Mouse (Mus musculus): ENCODE results near the gene Hmga1.

The Hmga1 gene

DNA sequence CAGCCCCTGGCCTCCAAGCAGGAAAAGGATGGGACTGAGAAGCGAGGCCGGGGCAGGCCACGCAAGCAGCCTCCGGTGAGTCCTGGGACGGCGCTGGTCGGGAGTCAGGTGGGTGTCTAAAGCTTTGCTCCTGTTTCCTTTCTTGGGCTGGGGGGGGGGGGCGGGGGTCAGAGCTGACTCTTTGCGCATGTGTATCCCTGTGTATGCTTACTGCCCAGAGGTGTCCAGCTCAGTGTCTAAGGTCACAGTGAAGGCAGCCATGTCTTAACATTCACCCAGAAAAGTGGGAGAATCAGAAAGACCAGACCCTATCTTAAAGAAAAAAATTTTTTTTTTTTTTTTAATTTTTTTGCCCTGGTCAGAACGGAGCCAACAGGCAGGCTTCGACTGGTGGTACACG lies 3.3 kb downstream of the Hmga1 start:
- DNase-seq (ENCODE audit: low read depth, low spot score), result no peak

GRCm38 (mm10) chr17:27560926-27561480 lies 4.7 kb downstream of the Hmga1 start:
- no peak for DNase-seq (ENCODE audit: low read depth, low spot score)

GRCm38 (mm10) chr17:27561809-27562526 lies 5.7 kb downstream of the Hmga1 start:
- peak; percentile 51 for DNase-seq (ENCODE audit: low read depth, low spot score)

DNA sequence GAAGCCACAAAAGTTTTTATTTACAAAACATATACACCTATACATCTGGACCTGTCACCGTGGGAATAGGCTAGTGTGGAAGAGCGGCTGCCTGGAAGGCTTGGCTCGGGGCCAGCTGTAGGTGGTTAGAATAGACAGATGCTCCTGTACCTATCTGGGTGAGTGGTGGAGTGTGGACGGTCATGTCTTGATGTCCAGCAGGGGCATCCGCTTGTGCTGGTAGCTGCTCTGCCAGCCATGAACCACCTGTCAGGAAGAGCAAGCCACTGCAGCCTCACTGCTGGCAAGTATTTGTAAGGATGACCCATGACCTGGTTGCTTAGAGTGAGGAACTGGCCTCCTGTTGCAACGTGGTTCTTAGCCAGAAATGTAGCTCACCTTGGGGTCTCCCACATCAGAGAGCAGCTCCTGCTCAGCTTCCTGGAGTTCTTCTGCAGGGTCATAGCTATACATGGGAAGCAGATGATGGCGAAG lies 7.5 kb downstream of the Hmga1 start:
- DNase-seq (ENCODE audit: low read depth, low spot score), result no peak

- DNase-seq (ENCODE audit: low read depth, low spot score), result peak; percentile 59
Observed at GRCm38 (mm10) chr17:27564391-27565162, 8.3 kb downstream of the Hmga1 start.

- DNase-seq (ENCODE audit: low read depth, low spot score), result peak; percentile 90
Observed at GRCm38 (mm10) chr17:27565163-27565941, 9.1 kb downstream of the Hmga1 start, which contains the start of gene AI413582. TSS of gene AI413582 (minus strand) at chr17:27565756.

- DNase-seq (ENCODE audit: low read depth, low spot score), result no peak
Observed at GRCm38 (mm10) chr17:27565942-27566267, 9.6 kb downstream of the Hmga1 start.

DNA sequence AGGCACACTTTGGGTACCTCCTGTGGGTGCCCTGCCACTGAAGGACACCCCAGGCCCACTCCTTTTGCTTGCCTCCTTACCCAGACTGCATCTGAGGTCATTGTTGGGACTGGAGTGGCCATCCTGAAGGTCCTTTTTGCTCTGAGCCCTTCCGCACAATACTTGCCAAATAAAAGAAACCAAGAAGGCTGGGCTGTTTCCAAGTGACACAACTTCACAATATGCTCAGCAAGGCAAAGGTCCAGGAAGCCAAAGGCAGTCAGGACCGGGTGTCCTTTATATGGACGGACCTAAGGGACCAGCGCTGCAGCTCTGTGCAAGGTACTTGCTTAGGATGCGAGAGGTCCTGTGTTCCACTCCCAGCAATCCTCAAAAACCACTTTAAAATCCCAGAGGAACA lies 11.9 kb downstream of the Hmga1 start:
- DNase-seq (ENCODE audit: low read depth, low spot score), result no peak

GRCm38 (mm10) chr17:27571315-27571714 lies 15.0 kb downstream of the Hmga1 start:
- DNase-seq (ENCODE audit: low read depth, low spot score), result no peak

- DNase-seq (ENCODE audit: low read depth, low spot score), result no peak
Observed at GRCm38 (mm10) chr17:27573772-27574320, 17.5 kb downstream of the Hmga1 start.

GRCm38 (mm10) chr17:27574470-27575115 lies 18.3 kb downstream of the Hmga1 start:
- no peak for DNase-seq (ENCODE audit: low read depth, low spot score)

- DNase-seq (ENCODE audit: low read depth, low spot score), result no peak
Observed at GRCm38 (mm10) chr17:27575116-27575776, 18.9 kb downstream of the Hmga1 start.

DNA sequence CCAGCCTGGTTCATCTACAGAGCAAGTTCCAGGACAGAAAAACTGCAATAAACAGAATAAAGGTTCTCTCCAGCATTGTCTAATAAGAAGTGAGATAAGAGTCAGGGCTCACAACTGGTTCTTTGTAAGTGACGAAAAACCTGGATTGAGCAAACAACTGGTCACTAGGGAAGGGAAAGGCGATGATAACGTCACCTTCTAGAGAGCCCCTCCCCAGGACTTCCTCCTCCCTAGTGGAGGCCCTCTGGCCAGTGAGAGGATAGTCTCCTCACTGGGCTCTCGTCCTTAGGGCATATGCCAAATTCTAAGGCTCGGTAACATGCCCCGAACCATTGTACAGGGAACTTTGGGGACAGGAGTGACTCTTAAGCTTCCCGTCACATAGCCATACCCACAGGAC lies 19.8 kb downstream of the Hmga1 start:
- DNase-seq (ENCODE audit: low read depth, low spot score), result no peak

DNA sequence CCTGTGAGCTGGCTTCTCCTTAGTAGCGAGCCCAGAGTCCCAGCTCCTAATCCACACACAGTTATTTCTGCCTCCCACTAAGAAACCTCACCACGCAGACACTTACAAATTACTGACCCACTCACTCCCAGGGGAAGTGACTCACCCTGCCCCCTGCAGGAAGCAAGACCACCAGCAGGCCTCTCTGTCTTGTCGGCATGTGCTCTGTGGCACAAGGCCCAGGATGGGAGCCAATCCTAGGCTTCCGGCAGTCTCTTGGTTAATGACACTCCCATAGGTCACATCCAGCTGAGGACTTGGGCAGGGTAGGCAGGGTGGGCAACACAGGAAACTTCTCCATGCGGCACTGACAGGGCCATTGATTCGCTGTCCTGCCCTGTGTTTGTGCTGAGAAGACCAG lies 21.2 kb downstream of the Hmga1 start:
- DNase-seq (ENCODE audit: low read depth, low spot score), result peak; percentile 72

- DNase-seq (ENCODE audit: low read depth, low spot score), result no peak
Observed at GRCm38 (mm10) chr17:27578487-27578886, 22.2 kb downstream of the Hmga1 start.

DNA sequence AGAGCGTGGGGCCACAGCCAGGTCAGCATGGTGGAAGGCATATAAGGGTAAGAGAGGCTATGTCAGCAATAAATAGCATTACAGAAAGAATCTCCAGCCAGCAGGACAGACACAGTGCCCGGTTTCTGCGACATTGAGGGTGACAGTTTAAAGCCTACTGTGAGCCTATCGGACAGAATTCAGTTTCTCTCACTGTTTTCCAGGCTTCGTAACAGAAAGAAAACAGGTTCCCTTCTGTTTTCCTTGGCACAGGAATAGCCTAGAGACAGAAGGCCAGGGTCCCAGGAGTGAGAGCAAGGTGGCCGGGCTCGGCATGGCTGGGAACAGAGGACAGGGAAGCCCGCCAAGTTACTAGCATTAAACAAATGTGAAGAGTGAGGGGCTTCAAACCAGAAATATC lies 23.5 kb downstream of the Hmga1 start:
- no peak for DNase-seq (ENCODE audit: low read depth, low spot score)

GRCm38 (mm10) chr17:27580392-27581068 lies 24.2 kb downstream of the Hmga1 start:
- no peak for DNase-seq (ENCODE audit: low read depth, low spot score)

DNA sequence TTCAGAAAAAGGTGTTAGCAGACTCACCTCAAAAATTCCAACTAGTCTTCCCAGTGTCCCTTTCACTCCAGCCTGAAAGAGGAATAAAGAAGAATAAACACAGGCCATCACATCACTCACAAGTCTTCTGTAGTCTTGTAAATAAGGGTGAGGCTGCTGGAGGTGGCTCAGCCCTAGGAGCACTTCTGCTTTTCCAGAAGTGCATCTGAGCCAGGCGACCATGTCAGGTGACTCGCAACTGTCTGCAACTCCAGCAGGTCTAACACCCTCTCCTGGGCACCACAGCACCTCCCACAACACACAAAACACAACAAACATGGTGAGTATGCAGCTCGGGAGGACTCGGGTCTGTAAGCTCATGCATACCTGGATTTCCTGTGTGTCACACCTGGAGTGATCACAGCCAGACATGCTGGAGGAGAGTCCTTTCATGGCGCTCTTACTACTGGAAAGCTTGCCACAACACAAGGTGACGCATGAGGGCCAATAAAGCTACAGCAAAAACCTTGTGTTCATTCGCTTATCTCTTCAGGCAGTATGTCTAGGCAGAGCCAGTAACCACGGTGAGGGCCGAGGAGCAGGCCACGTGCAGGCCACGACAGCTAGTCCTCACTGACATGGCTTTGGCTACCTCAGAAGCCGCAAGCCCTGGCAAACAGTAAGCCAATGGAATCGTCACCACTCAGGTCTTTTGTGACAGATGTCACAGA lies 27.0 kb downstream of the Hmga1 start:
- no peak for DNase-seq (ENCODE audit: low read depth, low spot score)

GRCm38 (mm10) chr17:27586661-27587060 lies 30.4 kb downstream of the Hmga1 start:
- DNase-seq (ENCODE audit: low read depth, low spot score), result no peak
